Mouse (Mus musculus) forelimb bud, embryonic 11.5 days (tissue): ENCODE results near the gene Nol3.
A peak's percentile ranks its signal among the peaks of the same experiment; 100 is the strongest.
"Not testable (repeated sequence)": the region's sequence is repeated elsewhere in the genome, so short reads cannot be mapped to it uniquely, and the experiment has no call there.

Experiments used
- DNase-seq: peaks from one replicate; pipeline ENCODE4 v3.0.0-alpha.2; 2012; ENCODE audit warnings: low read depth, low spot score

Nol3 gene

DNA sequence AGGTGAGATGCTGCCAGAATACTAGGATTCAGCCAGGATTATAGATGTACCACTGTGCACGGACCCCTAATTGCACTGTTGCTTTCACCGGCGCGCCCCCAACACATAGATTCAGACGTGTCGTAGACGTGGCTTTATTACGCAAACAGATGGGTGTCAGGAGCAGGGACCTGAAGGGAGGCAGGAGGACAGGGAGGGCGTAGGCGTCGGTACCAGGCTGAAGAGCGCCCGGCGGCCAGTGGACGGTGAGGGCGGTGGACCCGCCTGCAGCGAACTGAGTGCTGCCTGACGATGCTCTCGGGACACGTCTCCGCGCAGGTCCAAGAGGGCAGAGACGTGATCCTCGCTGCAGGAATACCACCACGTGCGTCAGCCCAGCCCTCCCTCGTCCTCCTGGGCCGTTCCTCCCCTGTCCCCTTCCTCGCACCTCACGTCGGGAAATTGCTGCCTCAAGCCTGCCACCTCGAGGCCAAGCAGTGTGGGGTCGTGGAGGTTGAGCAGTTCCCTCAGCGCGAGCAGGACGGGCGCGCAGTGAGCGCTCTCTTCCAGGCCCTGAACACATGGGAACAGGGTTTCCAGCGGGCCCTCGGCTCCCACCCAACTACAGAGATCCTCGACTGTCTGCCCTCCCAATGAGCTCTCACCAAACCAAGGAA, 14.0 kb downstream of the Nol3 start, which contains the start of gene 4931428F04Rik:
4931428F04Rik (minus strand) TSS at position 60 of the 656 bp plus-strand sequence.
- DNase-seq, result peak; percentile 57

DNA sequence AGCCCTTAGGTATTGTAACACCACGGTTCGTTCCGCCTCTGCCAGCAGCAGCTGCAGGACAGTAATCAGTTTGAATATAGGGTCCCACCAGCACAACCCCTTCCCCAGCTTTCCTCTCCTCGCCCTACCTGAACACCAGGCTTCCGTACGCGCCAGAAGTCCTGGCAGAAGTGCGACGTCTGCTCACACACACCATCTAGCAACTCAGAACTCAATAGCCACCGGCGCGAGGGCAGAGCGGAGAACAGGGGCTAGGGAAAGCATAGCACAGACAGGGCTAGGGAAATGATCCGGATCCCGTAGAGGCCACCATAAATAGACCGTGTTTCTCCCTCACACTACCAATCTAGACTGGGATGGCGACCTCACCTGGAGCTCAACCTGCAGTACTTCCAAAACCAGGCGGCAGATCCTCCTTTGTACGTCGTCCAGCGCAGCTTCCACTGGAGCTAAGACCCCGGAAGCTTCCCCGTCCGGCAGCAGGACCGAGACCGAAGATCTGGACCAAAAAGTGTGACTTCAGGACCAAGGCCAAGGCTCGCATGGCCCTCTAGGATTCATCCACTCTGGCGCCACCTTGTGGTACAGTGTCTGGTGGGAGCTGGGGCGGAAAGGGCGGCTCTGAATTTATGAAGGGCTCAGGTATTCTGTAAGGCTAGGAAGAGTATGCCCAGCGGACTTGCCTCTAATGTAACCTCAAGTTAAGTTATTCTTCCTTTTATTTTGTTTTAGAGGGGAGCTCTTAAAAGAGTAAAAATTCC, 14.8 kb downstream of the Nol3 start:
- DNase-seq, result peak; percentile 94

DNA sequence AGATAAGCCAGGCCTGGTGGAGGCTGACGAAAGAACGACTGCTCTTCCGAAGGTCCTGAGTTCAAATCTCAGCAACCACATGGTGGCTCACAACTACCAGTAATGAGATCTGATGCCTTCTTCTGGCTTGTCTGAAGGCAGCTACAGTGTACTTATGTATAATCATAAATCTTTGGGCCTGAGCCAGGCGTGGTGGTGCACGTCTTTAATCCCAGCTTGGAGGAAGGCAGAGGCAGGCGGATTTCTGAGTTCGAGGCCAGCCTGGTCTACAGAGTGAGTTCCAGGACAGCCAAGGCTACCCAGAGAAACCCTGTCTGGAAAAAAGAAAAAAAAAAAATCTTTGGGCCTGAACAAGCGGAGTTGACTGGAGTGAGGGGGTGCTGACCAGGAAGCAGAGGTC, 15.4 kb downstream of the Nol3 start:
- DNase-seq, result not testable (repeated sequence)

DNA sequence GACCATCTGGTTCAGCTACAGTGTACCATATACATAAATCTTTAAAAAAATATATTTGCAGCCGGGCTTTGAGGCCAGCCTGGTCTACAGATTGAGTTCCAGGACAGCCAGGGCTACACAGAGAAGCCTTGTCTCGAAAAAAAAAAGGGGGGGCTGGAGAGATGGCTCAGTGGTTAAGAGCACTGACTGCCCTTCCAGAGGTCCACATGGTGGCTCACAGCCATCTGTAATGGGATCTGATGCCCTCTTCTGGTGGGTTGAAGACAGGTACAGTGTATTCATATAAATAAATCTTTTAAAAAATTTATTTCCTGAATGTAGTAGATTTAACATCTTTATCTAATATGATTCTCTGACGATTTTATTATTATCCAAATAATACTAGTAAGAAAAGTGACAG, 15.9 kb downstream of the Nol3 start:
- not testable (repeated sequence) for DNase-seq

DNA sequence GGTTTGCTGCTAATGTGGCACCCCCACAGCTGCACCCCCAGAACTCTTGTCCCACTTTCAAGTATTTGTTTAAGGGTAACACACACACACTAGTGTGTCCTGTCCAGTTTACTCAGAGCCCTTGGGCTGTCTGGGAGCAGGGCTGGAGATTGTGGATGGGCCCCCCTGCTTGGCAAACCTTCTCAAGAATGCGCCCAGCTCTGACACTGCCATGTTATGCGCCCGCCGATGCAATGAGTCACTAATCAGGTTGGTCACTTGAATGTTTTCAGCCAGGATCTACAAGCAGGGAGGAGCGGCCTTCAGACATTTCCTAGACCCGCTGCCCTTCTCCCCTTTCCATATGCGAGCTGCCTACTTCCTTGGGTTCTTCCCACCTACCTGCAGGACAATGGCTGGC, 16.5 kb downstream of the Nol3 start:
- no peak for DNase-seq

DNA sequence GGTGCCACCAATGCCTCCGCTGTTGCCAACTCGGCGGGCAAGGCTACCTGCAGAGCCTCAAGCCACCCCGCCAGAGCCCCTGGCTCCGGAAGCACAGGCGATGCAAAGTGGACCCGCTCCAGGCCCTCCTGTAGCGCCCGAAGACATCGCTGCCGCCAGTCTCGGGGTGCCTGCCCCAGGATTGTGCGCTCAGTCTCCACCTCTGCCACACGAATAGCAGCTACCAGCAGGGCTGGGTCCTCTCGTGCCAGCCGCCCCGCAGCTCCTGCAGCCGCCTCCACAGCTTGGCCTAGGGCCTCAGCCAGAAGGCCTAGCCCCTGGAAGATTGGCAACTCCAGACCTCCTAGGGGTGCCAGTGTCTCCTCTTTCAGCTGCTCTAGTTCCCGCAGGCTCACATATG, 17.5 kb downstream of the Nol3 start:
- no peak for DNase-seq

DNA sequence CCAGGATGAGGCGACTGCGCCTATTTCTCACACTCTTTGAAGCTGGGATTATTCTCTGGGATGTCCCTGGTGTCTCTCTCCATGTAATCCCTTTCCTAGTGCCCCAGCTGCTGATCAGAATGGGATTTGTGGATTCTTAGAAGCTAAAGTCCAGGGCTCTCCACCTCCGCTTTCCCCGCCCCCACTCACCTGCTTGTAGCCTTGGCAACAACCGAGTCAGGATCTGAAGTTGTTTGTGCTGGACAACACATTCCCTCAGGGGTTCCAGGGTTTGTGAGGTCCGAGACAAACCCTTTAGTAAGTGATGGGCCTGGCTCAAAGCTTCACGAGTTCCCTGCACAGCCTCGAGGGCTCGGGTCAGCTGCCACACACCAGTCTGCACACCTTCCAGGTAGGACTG, 18.8 kb downstream of the Nol3 start:
- no peak for DNase-seq

DNA sequence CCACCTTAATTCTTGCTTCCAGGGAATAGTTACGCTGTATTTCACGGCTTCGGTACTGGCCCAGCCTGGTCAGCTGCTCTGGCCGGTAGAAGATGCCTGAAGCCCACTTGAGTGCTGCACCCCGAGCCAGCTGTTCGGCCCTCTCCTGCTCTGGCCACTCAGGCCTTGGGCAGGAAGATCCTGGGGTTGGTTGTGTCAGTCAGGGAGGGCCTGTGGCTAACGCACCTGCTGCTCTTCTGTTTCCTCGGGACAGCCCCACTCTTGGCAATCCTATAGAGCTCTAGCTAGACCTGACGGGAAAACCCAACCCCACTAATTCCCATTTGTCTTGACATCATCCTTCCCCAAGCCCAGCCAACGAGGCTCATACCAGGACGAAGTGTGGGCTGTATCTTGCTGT, 19.3 kb downstream of the Nol3 start:
- DNase-seq, result no peak

DNA sequence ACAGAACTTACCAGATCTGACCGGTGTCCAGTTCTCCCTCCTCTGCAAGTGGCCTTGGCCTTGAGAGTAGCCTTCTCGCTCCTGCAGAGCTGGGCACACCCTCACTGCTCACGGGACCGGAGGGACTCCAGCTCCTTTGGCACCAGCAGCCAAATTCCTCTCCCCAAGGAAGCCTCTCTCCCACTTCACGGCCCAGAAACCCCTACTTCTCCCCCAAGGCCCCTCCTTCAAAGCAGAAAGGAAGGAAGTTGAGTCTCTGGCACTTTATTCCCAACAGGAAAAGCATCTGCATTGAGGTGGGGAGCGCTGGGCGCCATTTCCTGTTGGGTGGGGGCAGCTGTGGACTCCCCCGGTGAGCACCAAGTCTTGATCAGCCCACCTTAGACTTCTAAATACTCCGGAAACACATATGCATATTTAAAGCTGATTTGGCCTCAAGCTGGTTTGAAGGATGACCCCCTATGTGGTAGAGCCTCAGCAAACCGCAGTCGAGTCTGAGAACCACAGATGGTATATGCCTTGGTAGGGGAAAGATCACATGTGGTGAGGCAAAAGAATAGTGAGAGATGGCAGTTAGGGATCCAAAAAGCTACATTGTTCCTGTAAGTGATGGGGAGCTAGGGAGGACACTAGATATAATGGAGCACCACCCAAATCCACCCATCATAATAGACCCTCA, 20.1 kb downstream of the Nol3 start, which contains the start of gene Exoc3l:
Exoc3l (minus strand) TSS at position 207 of the 679 bp plus-strand sequence.
- no peak for DNase-seq

DNA sequence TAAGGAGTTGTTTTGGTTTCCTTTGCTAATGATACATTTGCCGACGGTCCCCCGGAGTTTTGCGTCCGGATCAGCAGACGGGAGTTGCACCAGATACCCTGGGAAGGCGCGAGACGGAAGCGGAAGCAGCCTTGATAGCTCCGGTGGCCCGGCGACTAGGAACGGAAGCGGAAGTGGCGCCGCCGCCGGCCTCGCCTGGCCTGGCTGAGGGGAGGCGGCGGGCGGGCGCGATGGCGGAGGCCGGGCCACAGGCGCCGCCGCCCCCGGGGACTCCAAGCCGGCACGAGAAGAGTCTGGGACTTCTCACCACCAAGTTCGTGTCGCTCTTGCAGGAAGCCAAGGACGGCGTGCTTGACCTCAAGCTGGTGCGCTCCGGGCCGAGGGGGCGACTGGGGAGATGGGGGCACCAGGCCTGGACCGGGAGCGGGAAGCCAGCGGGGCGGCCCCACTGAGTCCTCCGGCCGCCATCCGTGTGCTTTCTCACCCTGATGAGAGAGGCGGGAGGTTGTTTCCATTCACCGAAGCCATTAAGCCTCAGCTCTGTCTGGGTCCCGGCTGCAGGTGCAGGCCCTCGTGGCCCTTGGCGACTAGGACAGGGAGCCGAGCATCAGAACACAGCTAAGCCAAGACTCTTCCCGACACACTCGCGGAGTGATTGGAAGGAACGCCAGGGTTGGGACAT, 21.7 kb downstream of the Nol3 start, which contains the start of gene E2f4:
E2f4 (plus strand) TSS at position 153 of the 682 bp plus-strand sequence.
- DNase-seq, result peak; percentile 90

DNA sequence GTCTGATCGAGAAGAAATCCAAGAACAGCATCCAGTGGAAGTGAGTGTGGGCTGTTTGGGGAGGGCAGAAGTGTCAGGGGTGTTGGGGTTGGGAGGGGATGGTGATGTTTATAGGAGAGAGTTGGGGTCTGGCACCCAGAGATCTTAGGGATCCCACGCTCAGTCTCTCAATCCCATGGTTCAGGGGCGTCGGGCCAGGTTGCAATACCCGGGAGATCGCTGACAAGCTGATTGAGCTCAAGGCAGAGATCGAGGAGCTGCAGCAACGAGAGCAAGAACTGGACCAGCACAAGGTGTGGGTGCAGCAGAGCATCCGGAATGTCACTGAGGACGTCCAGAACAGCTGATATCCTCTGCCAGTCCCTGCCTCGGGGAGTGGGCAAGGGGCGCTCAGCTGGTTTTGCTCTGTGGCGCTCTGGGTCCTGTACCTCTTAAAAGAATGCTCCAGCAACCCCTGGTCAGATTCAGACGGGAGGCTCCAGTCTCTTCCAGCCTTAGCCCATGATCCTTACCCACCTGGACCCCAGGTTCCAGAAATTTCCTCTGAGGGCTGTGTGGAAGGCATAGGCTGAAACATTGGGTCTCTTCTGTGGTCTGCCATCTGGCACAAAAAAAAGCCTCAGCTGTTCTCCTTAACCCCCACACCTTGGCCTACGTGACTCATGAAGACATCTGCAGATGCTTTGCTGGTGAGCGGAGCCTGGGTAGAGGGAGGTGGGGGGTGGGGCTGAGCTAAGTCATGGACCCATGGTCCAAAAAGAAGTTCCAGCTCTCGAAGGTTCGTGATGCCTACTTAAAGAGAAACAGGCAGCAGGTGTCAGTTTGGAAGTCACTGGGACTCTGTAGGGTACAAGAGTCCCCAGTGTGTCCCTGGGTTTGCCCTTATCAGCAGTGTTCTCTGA, 22.7 kb downstream of the Nol3 start:
- DNase-seq, result no peak

DNA sequence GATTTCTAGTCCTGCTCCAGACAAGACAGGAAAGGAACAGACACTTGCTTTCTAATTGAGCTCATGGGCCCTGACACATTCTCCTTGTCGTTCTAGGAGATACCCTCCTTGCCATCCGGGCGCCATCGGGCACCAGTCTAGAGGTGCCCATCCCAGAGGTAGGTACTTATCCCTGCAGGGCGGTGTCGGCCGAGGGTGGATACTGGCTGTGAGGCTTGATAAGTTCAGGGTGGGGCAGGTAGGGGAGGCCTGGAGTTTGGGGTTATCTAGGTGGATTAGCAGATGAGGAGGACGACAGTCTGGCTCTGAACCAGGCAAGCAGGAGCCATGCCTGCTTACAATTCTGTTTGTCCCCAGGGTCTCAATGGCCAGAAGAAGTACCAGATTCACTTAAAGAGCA, 24.0 kb downstream of the Nol3 start:
- DNase-seq, result no peak

DNA sequence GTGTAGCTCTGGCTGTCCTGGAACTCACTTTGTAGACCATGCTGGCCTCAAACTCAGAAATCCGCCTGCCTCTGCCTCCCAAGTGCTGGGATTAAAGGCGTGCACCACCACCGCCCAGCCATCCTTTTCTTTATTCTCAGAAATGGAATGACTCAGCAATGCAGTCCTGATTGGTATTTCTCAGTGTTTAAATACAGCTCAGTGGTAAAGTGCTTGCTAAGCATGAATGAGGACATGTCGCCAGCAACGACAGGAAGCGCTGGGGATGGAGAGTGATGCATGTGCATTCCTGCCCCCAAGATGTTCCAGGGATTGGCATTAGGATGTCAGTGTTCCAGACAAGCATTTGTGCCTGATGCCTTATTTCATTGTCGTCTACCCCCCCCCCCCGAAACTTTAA, 27.5 kb downstream of the Nol3 start:
- DNase-seq, result no peak

DNA sequence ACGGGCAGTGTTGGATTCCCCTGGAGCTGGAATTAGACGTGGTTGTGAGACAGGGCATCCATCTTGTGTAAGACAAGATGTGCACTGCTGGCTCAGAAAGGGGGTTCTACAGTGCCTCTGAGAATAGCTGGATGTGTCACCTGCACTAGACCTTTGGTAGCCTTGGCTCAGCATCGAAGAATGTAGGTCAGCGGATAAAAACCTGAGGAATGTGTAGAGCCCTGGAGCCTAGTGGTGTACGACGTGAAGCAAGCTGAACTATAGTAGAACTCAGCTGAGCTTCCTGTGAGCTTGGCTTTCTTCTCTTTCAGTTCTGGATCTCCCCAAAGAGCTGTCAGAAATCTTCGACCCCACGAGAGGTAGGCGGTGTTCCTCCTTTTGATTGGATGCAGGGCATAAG, 27.9 kb downstream of the Nol3 start:
- no peak for DNase-seq

DNA sequence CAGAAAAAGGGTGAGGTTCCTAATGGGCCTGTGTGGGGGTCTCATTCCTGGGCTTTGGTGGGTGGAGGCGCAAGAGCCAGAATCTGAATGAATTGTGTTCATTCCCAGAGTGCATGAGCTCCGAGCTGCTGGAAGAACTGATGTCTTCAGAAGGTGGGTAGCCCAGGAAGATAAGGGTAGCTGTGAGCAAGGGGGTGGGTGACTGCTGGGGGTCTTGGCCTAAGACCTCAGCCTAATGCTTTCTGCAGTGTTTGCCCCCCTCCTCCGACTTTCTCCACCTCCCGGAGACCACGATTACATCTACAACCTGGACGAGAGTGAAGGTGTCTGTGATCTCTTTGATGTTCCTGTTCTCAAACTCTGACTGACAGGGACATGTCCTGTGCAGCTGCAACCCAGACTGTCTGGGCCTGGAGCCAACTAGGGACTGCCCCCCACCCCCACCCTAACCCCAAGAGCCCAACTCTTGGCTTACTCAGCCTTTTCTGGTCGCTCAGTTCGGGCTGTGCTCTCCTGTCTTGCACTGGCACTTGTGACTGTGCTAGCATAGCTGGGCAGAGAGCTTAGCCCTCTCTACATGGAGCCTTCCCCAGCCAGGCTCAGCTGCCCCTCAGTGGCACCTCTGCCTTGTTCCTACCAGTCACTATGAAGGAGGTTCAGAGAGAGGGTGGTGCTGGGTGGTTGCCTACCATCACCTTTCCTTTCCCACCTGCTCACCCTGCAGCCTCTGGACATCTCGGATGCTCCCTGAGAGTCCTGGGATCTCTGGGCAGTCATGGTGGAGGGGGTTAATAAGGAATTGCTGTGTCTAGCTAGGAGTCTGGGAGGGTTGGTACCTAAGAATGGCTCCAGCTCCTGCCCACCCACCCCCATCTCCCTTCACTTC, 28.6 kb downstream of the Nol3 start:
- DNase-seq, result no peak

DNA sequence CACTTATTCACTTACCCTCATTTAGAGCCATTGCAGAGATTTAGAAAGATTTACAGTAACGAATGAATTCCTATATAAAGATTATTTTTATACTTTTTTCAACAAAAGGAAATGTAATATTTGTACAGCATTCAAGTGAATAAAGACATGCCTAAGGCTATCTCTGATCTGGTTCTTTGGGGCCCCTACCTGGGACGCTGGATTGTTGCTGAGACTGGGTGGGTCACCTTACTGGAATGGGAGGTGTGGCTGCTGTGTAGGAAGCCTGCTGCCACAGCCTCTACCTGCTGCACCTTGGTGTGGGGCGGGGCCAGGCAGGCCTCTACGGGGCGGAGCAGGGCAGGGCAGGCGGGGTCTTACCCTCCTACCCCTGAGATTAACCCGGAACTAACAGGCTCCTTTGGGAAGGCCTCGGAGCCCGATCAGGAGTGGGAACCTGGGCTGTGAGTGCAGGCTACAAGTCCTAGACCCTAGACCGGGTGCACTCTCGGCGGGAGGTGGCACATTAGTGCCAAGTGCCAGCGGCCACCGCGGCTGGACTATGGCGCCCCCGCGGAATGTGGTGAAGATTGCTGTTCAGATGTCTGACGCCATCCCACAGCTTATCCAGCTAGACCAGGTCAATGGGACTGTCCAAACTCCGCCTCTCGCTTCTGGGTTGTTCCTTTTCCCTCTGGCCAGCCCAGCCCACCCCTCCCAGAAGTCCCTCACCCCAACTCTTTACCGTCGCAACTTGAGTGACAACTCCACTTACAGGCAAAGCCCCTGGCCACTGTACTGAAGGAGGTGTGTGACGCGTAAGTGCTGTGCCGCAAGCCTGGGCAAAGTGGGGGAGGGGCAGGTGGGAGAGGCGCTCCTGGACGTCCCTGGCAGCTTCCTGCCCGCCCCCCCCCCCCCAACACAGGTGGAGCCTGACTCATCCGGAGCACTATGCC, 29.5 kb downstream of the Nol3 start, which contains the start of gene Elmo3:
Elmo3 (plus strand) TSS at position 391 of the 935 bp plus-strand sequence.
- DNase-seq, result peak; percentile 62

DNA sequence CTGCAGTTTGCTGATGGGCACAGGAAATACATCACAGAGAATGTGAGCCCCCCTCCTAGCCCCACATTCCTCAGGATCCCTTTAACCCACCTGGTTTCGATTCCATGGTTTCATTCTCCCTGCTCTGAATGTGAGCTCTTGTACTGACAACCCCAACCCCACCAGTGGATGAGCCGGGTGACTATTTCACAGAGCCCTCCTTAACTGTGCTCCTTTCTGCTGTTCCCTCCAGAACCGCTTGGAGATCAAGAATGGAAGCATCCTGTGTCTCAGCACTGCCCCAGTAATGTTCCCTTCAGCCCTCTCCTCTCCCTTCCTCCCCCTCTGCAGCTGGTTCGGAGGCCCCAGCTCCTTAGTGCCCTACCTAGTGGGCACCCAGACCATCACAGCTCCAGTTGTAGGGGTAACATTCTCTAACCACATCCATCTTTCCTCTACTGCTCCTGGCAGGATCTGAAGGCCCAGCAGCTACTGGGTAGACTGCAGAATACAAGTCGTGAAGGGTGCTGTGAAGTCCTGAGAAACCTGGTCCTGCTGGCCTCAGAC, 30.3 kb downstream of the Nol3 start:
- DNase-seq, result peak; percentile 47

DNA sequence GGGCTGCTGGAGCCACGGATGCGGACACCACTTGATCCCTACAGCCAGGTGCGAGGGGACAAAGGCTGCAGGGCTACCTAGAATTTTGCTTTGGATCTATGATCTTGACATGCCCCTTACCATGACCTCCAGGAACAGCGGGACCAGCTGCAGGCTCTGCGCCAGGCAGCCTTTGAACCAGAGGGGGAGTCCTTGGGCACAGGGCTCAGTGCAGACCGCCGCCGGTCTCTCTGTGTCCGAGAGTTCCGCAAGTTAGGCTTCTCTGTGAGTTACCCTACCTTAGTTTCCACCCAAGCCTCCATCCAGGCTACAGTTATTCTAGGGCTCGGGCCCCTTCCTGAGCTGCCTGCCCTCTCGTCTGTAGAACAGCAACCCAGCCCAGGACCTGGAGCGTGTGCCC, 31.7 kb downstream of the Nol3 start:
- no peak for DNase-seq
